Mouse (Mus musculus) megakaryocyte, embryonic 14.5 days (primary cell): ENCODE measurements around the gene Olfr1502. TPM values are rescaled to one million over a fixed set of nuclear protein-coding genes. Genes with fewer than 3 reads are reported as not detected.
"Not testable (repeated sequence)": the region's sequence is repeated elsewhere in the genome, so short reads cannot be mapped to it uniquely, and the experiment has no call there.

ENCODE experiments used
- H3K27me3 ChIP-seq: replicated peaks from 2 replicates; pipeline ENCODE3; 2012; ENCODE audit warnings: inconsistent platforms
- H3K36me3 ChIP-seq: replicated peaks from 2 replicates; pipeline ENCODE3; 2012; ENCODE audit warnings: low read length, inconsistent platforms, mixed read lengths
- H3K4me1 ChIP-seq: 2 replicates; pipeline ENCODE4 v1.6.1; 2012; ENCODE audit warnings: inconsistent platforms
- H3K4me3 ChIP-seq: replicated peaks from 2 replicates; pipeline ENCODE3; 2012; ENCODE audit warnings: moderate library complexity, mild to moderate bottlenecking, inconsistent platforms
- H3K9me3 ChIP-seq: 2 replicates; pipeline ENCODE4 v1.6.1; 2012; ENCODE audit warnings: inconsistent platforms
- FLI1 ChIP-seq: IDR thresholded peaks from 2 replicates; pipeline ENCODE4 v1.6.1; 2012; ENCODE audit warnings: low read length, inconsistent platforms, mixed read lengths
- GATA1 ChIP-seq: IDR thresholded peaks from 3 replicates; pipeline ENCODE4 v1.6.1; 2012; ENCODE audit warnings: mixed read lengths, low read length, inconsistent platforms, borderline replicate concordance
- polyA plus RNA-seq: library from polyadenylated mRNA; stranded (reverse); fragments of >175 nt; gene quantifications from 2 replicates; pipeline ENCODE4 v1.2.3, GENCODE M21; 2012; ENCODE audit warnings: low replicate concordance; ENCODE audit not compliant: insufficient read depth

The Olfr1502 gene
- polyA plus RNA-seq: not detected in 2 replicates

- H3K9me3 ChIP-seq: no peaks in the 10 kb centered on the region
- no peak within 1 kb of the TSS for H3K4me3 ChIP-seq
- TF ChIP-seq GATA1: no peak
- no peaks in the 10 kb centered on the region for H3K27me3 ChIP-seq
- H3K36me3 ChIP-seq: no peaks in the 10 kb centered on the region
- H3K4me1 ChIP-seq: no peaks in the 10 kb centered on the region
Observed at GRCm38 (mm10) chr19:13861495-13861894, at the start of gene Olfr1502. Olfr1502 (plus strand) TSS chr19:13861795.

GRCm38 (mm10) chr19:13812823-13813222 is 48.8 kb upstream of the Olfr1502 start:
- no peaks in the 10 kb centered on the region for H3K4me1 ChIP-seq
- H3K9me3 ChIP-seq: no peaks in the 10 kb centered on the region
- H3K27me3 ChIP-seq: no peaks in the 10 kb centered on the region
- TF ChIP-seq GATA1 (no peak), FLI1 (no peak)
- no peak overlapping the region for H3K4me3 ChIP-seq
- no peaks in the 10 kb centered on the region for H3K36me3 ChIP-seq

- Histone ChIP-seq H3K36me3 (no peaks in the 10 kb centered on the region), H3K27me3 (no peaks in the 10 kb centered on the region), H3K4me1 (no peaks in the 10 kb centered on the region), H3K9me3 (no peaks in the 10 kb centered on the region), H3K4me3 (no peak overlapping the region)
- no peak for TF ChIP-seq GATA1
- no peak for TF ChIP-seq FLI1
Observed at GRCm38 (mm10) chr19:13818827-13819226, 42.8 kb upstream of the Olfr1502 start.

- Histone ChIP-seq H3K27me3 (no peaks in the 10 kb centered on the region), H3K9me3 (no peaks in the 10 kb centered on the region), H3K4me3 (no peak within 1 kb of the TSS), H3K4me1 (no peaks in the 10 kb centered on the region), H3K36me3 (no peaks in the 10 kb centered on the region)
- TF ChIP-seq GATA1: no peak
- TF ChIP-seq FLI1: no peak
Observed at GRCm38 (mm10) chr19:13819347-13819746, 42.2 kb upstream of the Olfr1502 start, which contains the start of gene Olfr1499. Olfr1499 (minus strand) TSS chr19:13819447.

- no peak overlapping the region for H3K4me3 ChIP-seq
- TF ChIP-seq FLI1 (no peak), GATA1 (no peak)
- no peaks in the 10 kb centered on the region for H3K27me3 ChIP-seq
- H3K4me1 ChIP-seq: no peaks in the 10 kb centered on the region
- H3K36me3 ChIP-seq: no peaks in the 10 kb centered on the region
- H3K9me3 ChIP-seq: no peaks in the 10 kb centered on the region
Observed at GRCm38 (mm10) chr19:13820847-13821246, 40.7 kb upstream of the Olfr1502 start.

- TF ChIP-seq GATA1 (no peak), FLI1 (no peak)
- no peaks in the 10 kb centered on the region for H3K4me1 ChIP-seq
- H3K4me3 ChIP-seq: no peak overlapping the region
- H3K36me3 ChIP-seq: no peaks in the 10 kb centered on the region
- no peaks in the 10 kb centered on the region for H3K27me3 ChIP-seq
- H3K9me3 ChIP-seq: no peaks in the 10 kb centered on the region
Observed at GRCm38 (mm10) chr19:13828447-13828846, 33.1 kb upstream of the Olfr1502 start.

GRCm38 (mm10) chr19:13830388-13830787 is 31.2 kb upstream of the Olfr1502 start, which contains the start of gene Olfr1500:
Olfr1500 (minus strand) TSS chr19:13830488.
- no peaks in the 10 kb centered on the region for H3K4me1 ChIP-seq
- no peaks in the 10 kb centered on the region for H3K36me3 ChIP-seq
- no peaks in the 10 kb centered on the region for H3K9me3 ChIP-seq
- no peaks in the 10 kb centered on the region for H3K27me3 ChIP-seq
- TF ChIP-seq FLI1 (no peak), GATA1 (no peak)
- H3K4me3 ChIP-seq: no peak within 1 kb of the TSS

GRCm38 (mm10) chr19:13850592-13850991 is 11.0 kb upstream of the Olfr1502 start, which contains the start of gene Olfr1501:
Olfr1501 (minus strand) TSS chr19:13850692.
- H3K4me1 ChIP-seq, H3K4me3 ChIP-seq, H3K36me3 ChIP-seq, H3K27me3 ChIP-seq, H3K9me3 ChIP-seq: not testable (repeated sequence)

GRCm38 (mm10) chr19:13897828-13898227 is 36.2 kb downstream of the Olfr1502 start, which contains the start of gene Olfr1504:
Olfr1504 (minus strand) TSS chr19:13897928.
- H3K27me3 ChIP-seq: no peaks in the 10 kb centered on the region
- no peaks in the 10 kb centered on the region for H3K4me1 ChIP-seq
- no peak within 1 kb of the TSS for H3K4me3 ChIP-seq
- TF ChIP-seq GATA1: no peak
- TF ChIP-seq FLI1: no peak
- no peaks in the 10 kb centered on the region for H3K36me3 ChIP-seq
- H3K9me3 ChIP-seq: no peaks in the 10 kb centered on the region

Other genes starting within 250 kb of the Olfr1502 start
- gene Olfr1487, start 244.4 kb upstream of the Olfr1502 start, polyA plus RNA-seq: not detected in 2 replicates
- gene Olfr1489, start 230.2 kb upstream of the Olfr1502 start, polyA plus RNA-seq: not detected in 2 replicates
- not detected in 2 replicates for gene Olfr1490, start 210.7 kb upstream of the Olfr1502 start, polyA plus RNA-seq
- gene Olfr1491, start 164.5 kb upstream of the Olfr1502 start, polyA plus RNA-seq: not detected in 2 replicates
- gene Olfr1493-ps1, start 138.5 kb upstream of the Olfr1502 start, polyA plus RNA-seq: not detected in 2 replicates
- not detected in 2 replicates for gene Olfr1494, start 122.1 kb upstream of the Olfr1502 start, polyA plus RNA-seq
- gene Olfr1495, start 97.2 kb upstream of the Olfr1502 start, polyA plus RNA-seq: not detected in 2 replicates
- not detected in 2 replicates for gene Olfr1496, start 83.9 kb upstream of the Olfr1502 start, polyA plus RNA-seq
- not detected in 2 replicates for gene Olfr1497, start 63.6 kb upstream of the Olfr1502 start, polyA plus RNA-seq
- not detected in 2 replicates for gene Olfr1499, start 42.3 kb upstream of the Olfr1502 start, polyA plus RNA-seq
- gene Olfr1500, start 31.3 kb upstream of the Olfr1502 start, polyA plus RNA-seq: not detected in 2 replicates
- gene Olfr1501, start 11.1 kb upstream of the Olfr1502 start, polyA plus RNA-seq: not detected in 2 replicates
- not detected in 2 replicates for gene Olfr1504, start 36.1 kb downstream of the Olfr1502 start, polyA plus RNA-seq
- not detected in 2 replicates for gene Olfr1505, start 51.7 kb downstream of the Olfr1502 start, polyA plus RNA-seq